Mouse (Mus musculus) testis, postnatal 10 days (tissue): ENCODE data around the gene Mark2.

Experiments used
- DNase-seq: peaks from one replicate; pipeline ENCODE4 v3.0.0; 2021; ENCODE audit warnings: low spot score

Gene Mark2

GRCm38 (mm10) chr19:7295071-7295658 is 46.5 kb downstream of the Mark2 start:
- DNase-seq: no peak

DNA sequence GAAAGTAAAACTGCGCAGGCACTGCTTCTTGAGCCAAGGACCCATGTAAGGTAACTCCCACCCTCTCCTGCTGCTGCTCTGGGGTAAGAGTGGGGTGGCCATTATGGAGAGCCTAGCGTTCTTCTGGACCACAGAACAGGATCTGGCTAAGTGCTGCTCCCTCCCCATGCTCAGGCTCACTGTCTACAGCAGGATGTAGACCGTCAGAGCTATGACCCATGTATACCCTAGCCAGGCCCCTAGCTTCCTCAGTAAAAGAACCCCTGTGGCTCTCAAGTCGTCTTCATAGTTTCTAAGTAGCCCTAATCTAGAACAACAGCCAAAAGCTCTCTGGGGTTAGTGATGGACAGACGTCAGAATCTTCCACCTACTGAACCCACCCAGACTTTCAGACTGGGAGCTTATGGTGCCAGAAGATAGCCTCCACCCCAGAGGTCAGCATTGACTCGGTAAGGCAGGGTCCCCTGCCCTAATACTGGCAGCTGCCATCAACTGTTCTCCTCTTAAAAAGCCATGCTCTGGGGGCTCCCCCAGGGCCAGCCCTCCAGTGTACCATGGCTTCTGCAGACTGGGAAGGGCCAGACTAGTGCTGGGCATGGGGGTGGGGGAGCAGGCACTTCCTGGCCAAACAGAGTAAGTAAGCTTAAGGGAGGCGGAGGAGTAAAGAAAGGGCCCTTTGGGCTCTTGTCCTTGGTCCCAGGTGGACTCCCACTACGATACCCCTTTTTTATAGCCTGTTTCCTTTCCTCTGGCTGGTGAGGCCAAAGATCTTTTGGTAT is 47.4 kb downstream of the Mark2 start:
- DNase-seq: no peak

DNA sequence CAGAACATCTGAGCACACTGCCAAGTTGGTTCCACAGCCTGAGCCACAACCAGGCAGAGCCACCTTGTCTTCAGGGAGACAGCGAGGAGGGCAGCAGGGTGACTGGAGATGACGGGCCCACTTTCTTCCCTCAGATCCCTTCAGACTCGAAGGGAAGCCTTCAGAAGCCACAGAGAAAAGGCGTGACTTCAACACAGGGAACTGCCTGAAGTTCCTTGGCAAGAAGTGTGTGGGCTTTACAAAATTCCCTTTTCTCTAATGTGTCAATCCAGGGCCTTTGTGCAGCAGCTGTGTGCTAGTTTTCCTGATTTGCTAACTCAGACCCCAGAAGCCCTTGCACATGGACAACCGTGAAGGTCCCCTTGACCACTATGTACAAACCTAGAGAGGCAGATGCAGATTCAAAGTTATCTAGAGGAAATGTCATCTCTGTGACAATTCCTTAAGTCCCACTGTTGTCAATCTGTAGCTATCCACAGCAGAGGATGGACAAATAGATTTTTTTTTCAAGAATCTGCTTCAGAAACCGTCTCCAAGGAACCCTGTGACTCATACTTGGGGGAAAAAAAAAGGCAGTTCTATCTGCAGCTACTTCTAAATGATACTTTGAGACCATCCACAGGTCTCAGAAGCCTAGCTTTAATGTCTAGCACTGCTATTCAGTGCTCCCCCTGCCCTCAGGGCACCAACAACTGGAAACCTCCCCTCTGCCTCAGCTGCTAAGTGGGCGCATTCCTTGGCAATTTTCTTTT is 49.5 kb downstream of the Mark2 start:
- DNase-seq: no peak

GRCm38 (mm10) chr19:7289767-7290166 is 51.9 kb downstream of the Mark2 start:
- DNase-seq: no peak

- DNase-seq: no peak
These were observed 53.4 kb downstream of the Mark2 start for GRCm38 (mm10) chr19:7288288-7288687.

DNA sequence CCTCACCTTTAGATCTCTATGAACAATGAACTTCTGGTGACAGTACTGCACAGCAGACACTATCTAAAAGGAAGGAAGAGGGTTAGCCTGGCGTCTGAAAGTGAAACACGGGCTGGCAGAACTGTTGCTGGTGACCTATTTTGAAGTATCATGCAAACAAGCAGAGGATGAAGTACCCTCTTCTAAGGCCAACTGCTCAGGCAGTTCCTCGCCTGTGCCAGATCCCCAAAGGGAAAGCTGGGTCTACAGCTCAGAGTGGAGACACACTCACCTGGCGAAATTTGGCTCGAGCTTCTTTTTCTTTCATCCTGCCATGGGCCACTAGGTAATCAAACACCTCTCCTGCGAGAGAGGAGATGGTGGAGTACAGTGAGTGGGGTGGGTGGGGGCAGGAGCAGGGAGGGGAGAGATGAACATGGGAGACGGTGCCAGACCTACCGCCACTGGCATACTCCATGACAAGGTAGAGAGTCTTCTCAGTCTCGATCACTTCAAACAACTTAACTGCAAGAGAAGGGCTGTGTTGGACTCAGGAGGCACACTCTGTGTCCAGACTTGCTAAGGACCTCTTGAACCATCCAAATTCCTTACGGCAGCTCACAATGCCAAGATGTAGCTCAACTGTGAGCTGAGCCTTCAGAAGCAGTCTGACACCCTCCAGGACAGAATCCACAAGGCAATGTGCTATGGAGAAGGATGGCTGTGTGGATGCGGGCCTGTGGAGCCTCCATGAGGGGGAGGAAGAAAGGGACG is 54.9 kb downstream of the Mark2 start:
- DNase-seq: no peak

DNA sequence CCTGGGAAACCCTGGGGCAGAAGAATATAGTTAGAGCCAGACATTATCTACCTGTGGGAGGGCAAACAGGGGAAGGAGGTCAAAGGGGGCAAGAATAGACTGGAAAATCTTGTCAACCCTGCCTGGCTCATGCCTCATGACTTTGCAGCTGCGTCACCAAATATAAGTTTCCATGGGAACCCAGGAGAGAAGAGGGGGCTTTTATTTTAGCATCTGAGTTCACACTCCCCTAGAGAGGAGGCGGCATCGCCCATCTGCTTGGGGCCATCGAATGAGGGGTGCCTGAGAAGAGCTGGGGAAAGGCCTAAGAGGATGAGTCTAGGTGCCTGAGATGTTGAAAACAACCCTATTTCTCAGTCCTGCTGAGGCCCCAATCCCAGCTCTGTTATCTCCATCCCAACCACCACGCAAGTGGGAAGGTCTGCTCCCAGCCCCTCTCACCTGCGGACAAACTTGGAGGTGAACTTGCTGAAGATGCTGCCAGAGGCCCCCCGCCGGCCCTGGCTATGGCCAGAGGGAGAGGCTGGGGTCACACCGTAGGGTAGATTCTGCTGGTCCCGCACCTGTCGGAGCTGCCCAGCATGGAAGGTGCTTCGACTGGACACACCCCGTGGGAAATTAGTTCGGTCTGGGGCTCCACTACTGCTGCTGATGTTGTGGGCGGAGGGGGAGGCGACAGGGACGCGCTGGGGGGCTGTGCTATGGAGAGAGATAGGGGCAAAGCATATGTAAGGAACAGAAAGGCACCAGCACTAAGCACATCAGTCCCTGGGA is 60.9 kb downstream of the Mark2 start:
- DNase-seq: no peak

- DNase-seq: peak; percentile 64
These were observed 62.5 kb downstream of the Mark2 start for GRCm38 (mm10) chr19:7279114-7279513.

- DNase-seq: no peak
These were observed 63.3 kb downstream of the Mark2 start for GRCm38 (mm10) chr19:7278200-7278906.

GRCm38 (mm10) chr19:7276796-7277195 is 64.9 kb downstream of the Mark2 start:
- DNase-seq: no peak

DNA sequence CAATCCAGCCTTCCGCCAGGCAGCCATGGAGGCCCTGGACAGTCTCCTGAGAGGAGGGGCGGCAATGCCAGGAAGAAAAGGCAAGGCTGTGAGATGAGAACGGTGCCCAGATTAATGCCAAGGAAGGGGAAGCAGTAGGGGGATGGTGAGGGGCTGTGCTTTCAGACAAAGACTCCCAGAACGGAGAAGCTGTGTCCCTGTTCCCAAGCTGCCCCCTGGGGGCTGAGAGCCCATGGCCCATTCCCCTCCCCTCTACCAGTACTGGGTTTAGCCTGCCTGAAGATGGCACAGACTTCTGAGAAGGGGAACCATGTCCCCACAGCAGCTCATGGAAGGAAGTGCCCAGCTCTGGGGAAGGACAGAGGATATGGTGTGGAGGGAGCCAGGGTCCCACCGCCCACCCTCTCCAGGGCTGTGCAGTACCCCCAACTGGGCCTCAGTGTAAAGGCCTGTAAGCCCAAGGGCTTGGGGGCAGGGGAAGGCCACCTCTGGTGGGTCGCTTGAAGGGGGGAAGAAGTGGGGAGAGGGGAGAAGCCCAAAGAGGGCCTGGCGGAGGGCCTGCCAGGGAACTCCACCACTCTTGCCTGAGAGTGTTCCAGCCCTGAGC is 65.5 kb downstream of the Mark2 start:
- DNase-seq: no peak

GRCm38 (mm10) chr19:7275131-7275789 is 66.4 kb downstream of the Mark2 start:
- DNase-seq: no peak

DNA sequence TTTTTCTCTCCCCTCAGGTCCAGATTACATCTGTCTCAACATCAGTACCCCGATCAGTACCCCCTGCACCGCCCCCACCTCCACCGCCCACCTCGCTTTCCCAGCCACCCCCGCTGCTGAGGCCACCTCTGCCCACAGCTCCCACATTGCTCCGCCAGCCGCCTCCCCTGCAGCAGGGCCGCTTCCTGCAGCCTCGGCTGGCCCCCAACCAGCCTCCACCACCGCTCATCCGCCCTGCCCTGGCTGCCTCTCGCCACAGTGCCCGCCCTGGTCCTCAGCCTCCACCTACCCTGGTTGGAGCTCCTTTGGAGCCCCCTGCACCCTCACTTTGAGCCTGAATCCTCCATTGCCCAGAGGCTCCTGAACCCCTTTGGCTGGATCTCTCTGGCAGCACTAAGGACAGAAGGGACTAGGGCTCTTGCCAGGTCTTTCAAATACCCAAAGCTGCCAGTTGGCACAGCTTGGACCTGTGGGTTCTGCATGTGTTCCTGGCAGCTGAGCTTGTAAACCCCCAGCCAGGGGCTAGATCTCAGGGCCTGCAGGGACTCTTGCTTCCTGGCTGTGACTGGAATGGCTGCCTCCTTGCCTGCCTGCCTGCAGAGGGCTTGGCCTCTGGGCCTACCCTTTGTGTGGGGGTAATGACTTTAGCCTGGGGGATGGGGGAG is 67.2 kb downstream of the Mark2 start:
- no peak for DNase-seq

DNA sequence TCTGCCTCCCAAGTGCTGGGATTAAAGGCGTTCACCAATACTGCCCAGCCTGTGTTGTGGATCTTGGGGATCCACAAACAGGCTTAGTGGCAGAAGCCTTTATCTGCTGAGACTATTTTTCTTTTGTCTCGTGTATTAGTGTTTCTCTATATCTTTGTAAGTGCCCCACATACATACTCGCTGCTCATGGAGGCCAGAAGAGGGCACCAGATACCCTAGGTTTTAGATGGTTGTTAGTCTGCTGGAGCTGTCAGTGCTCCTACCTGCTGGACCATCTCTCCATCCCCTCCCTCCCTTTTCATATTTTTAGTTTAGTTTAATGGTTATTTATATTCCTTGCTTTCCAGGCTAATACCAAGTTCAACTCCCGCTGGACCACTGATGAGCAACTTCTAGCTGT is 68.2 kb downstream of the Mark2 start:
- DNase-seq: no peak

DNA sequence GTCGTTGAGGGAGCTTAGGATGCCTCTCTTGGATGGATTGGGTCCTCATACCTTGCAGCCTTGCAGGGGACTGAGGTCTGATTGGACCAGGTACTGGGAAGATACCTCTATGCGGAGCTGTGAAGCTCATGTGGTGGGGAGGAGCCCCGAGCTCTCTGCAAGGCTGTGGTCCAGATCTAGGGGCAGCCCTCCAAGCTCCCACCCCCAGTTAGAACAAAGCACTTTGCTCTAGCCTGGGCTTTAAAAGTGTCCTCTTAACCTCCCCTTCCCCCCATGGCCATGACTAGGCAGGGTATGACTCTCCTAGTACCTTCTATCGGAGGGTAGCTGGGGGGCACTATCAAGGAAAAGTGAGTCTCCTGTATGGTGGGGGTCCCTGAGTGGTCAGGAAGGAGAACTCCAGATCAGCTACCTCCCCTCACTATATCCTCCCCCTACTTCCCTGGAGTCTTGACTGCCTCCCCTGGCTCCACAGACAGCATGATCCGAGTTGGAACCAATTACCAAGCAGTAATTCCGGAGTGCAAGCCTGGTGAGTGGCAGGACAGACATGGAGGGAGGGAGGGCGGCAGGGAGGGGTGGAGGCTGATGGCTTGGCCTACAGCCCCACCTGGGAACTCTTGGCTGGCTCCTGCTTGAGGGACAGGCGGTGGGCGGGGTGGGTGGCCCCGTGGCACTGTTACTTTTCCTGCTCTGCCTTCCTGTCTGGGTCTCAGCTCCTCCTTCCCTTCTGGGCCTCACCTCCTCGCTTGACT is 72.2 kb downstream of the Mark2 start:
- DNase-seq: no peak

DNA sequence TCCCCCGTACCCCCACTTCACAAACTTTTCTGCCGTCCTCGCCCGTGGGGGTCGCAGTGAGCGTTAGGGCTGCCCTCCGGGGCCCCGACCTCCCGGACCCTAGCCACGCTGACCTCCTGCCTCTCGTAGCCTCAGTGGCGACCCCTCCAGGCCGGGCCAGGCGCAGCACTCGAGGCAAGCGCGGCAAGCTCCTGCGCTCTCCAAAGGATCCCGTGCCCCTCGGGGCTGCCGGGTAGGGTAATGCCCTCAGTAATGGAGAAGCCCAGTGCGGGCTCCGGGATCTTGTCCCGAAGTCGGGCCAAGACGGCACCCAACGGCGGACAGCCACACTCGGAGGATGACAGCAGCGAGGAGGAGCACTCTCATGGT is 73.0 kb downstream of the Mark2 start:
- DNase-seq: peak; percentile 93

GRCm38 (mm10) chr19:7267781-7268721 is 73.6 kb downstream of the Mark2 start:
- peak; percentile 89 for DNase-seq
